ENCODE assay signal across 9 mouse cellular contexts in genomic region chr17:80981721-80982411, GRCm38 (mm10). TPM values are rescaled to one million over a fixed set of nuclear protein-coding genes. Genes with fewer than 3 reads are reported as not detected.
A peak's percentile ranks its signal among the peaks of the same experiment; 100 is the strongest.
DNase-seq lines count a peak whose midpoint lies in the region; ATAC-seq and TF ChIP-seq lines count a peak whose summit lies in the region.
"Had no signal": no experiment of that assay in that cellular context is flagged by ENCODE, and none has a peak within 500 bp of the region (broad histone marks: within the 10 kb centered on the region; RNA-seq: fewer than 3 reads in every experiment).

No protein-coding gene starts in this region.

- TF ChIP-seq CTCF in embryonic fibroblast, embryonic 13.5 days (IDR thresholded peaks at IDR 0.05; ENCODE audit: borderline replicate concordance, insufficient read depth, low read length), result no peak

- TF ChIP-seq POLR2A in embryonic fibroblast, embryonic 13.5 days (IDR thresholded peaks at IDR 0.05; ENCODE audit: low read depth, low read length), result no peak

- no peaks in the 10 kb centered on the region; the same call in 1 of the 2 replicates for H3K4me1 ChIP-seq in embryonic fibroblast, embryonic 13.5 days (ENCODE audit: control insufficient read depth, insufficient read depth, low read length)
- H3K4me1 ChIP-seq in midbrain, embryonic 11.5 days (ENCODE audit: control insufficient read depth, insufficient read depth, low read length), result no peaks in the 10 kb centered on the region

- no peaks in the 10 kb centered on the region for H3K27me3 ChIP-seq in midbrain, embryonic 11.5 days (ENCODE audit: control insufficient read depth, insufficient read depth, low read length)

- H3K4me3 ChIP-seq in embryonic fibroblast, embryonic 13.5 days (ENCODE audit: insufficient read depth, low read length), result no peak overlapping the region
- H3K4me3 ChIP-seq in midbrain, embryonic 11.5 days (ENCODE audit: low read depth, low read length), result no peak overlapping the region

- ATAC-seq in midbrain, embryonic 11.5 days (ENCODE audit: low FRiP score), result peak; percentile 53

- no peaks in the 10 kb centered on the region for H3K36me3 ChIP-seq in midbrain, embryonic 11.5 days (ENCODE audit: control insufficient read depth, insufficient read depth, low read length)

- H3K4me2 ChIP-seq in midbrain, embryonic 11.5 days, result no peak overlapping the region

- no peak overlapping the region for H3K9ac ChIP-seq in midbrain, embryonic 11.5 days (ENCODE audit: low read length)

- peak; percentile 36 for DNase-seq in layer of hippocampus, adult 11-12 months (ENCODE audit: low spot score)
- DNase-seq in layer of hippocampus, adult 8-10 months (ENCODE audit: low spot score in 2 of 2), result no peak
- DNase-seq in adrenal gland, postnatal 14 days, result peak; percentile 16
- peak; percentile 90 for DNase-seq in midbrain, embryonic 11.5 days (ENCODE audit: low spot score, missing footprints)
- no peak for DNase-seq in gastrocnemius, adult 8-10 months (ENCODE audit: low spot score in 2 of 2)
- DNase-seq in c-Kit-positive CD71-positive TER-119-positive erythroid progenitor cells, embryonic 14.5 days (ENCODE audit: low spot score), result no peak
- no peak for DNase-seq in gastrocnemius, postnatal 10 days

- 71% methylated on average over 12 of the region's 12 CpGs for WGBS in midbrain, embryonic 11.5 days

- H3K9me3 ChIP-seq in midbrain, embryonic 11.5 days (ENCODE audit: control insufficient read depth, low read length), result no peaks in the 10 kb centered on the region

- H3K27ac ChIP-seq in embryonic fibroblast, embryonic 13.5 days (ENCODE audit: insufficient read depth, low read length), result peak overlapping the region; percentile 34
- 0 out of 2 replicates have a peak overlapping the region, but pooled peaks have one; percentile 17 for H3K27ac ChIP-seq in midbrain, embryonic 11.5 days (ENCODE audit: low read depth, low read length)

RNA-seq across cellular contexts. Expression of gene Tmem178, which starts 37.4 kb away (rescaled TPM):
- total RNA-seq in layer of hippocampus, adult 8-10 months (2022), result 100 to 1,000 TPM in 1 of 4 experiments, 10 to 100 TPM in 3; 92.1 to 105 (median 98.5) TPM
- total RNA-seq in adrenal gland, postnatal 14 days (2021), result 4.5 and 6.6 TPM in 2 replicates
- polyA plus RNA-seq in embryonic fibroblast, embryonic 13.5 days (2011; ENCODE audit: insufficient read length, low read depth, missing spikeins), result 5.6 and 18.9 TPM in 2 replicates
- polyA plus RNA-seq in midbrain, embryonic 11.5 days (2014; fragmentation: Nextera tagmentation; extraction: Ambion mirVana), result 12.8 and 14.2 TPM in 2 replicates
- under 1 TPM; 0.22 to 0.67 (median 0.34) TPM for total RNA-seq in gastrocnemius, adult 8-10 months (2022)
- 1 to 10 TPM; 1.6 to 1.7 TPM for total RNA-seq in gastrocnemius, postnatal 10 days (2021)
- total RNA-seq: neutrophil, adult 5-6 weeks had no signal

Comparison
In these comparisons a context has a peak if more than half of its experiments do, and no peak if none do; other contexts are left out.
1. DNase-seq: peak in layer of hippocampus, adult 11-12 months (single experiment), adrenal gland, postnatal 14 days (single experiment) and midbrain, embryonic 11.5 days (single experiment); none in layer of hippocampus, adult 8-10 months (0 of 2), gastrocnemius, adult 8-10 months (0 of 2), c-Kit-positive CD71-positive TER-119-positive erythroid progenitor cells, embryonic 14.5 days (single experiment) and gastrocnemius, postnatal 10 days (single experiment).
2. RNA of gene Tmem178, which starts 37.4 kb away (total RNA-seq): 92.1 to 105 TPM in layer of hippocampus, adult 8-10 months; 4.5 to 6.6 TPM in adrenal gland, postnatal 14 days, 1.6 to 1.7 TPM in gastrocnemius, postnatal 10 days and 0.22 to 0.67 TPM in gastrocnemius, adult 8-10 months; every median in the first group is over 10 times any median in the second.